Mouse (Mus musculus): Measurements from ENCODE around the gene Slc12a5. TPM values are rescaled to one million over a fixed set of nuclear protein-coding genes. Genes with fewer than 3 reads are reported as not detected.

The Slc12a5 gene
- polyA plus RNA-seq, 1 experiment from 2014 or later, result 0.63 TPM

DNA sequence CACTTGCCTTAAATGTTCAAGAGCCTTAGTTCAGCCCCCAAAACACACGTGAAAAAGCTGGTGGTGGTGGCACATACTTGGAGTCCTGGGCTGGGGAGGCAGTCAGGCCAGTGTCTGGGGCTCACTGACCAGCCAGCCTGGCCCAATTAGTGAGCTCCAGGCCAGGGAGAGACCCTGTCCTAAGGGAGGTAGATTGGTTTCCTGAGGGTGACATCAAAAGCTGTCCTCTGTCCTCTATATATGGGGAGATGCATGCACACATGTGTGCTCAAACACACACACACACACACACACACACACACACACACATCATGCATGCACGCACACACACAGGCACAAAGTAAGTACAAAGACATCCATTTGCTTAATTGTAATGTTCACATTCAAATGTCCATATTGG, 83.1 kb downstream of the Slc12a5 start:
- H3K27me3 ChIP-seq (replicated peaks), result peaks cover 32% of the 10 kb centered on the region
- ATAC-seq, result no peak
- H3K27ac ChIP-seq, result no peak overlapping the region
- no peaks in the 10 kb centered on the region for H3K9me3 ChIP-seq (replicated peaks)
- H3K4me2 ChIP-seq, result no peak overlapping the region
- peaks cover 6% of the 10 kb centered on the region; the same call in 1 of the 2 replicates for H3K4me1 ChIP-seq
- H3K36me3 ChIP-seq, result no peaks in the 10 kb centered on the region
- H3K4me3 ChIP-seq, result no peak overlapping the region
- H3K9ac ChIP-seq, result no peak overlapping the region
- WGBS (ENCODE audit: insufficient replicate concordance), result 51% methylated on average over 2 of the region's 2 CpGs

DNA sequence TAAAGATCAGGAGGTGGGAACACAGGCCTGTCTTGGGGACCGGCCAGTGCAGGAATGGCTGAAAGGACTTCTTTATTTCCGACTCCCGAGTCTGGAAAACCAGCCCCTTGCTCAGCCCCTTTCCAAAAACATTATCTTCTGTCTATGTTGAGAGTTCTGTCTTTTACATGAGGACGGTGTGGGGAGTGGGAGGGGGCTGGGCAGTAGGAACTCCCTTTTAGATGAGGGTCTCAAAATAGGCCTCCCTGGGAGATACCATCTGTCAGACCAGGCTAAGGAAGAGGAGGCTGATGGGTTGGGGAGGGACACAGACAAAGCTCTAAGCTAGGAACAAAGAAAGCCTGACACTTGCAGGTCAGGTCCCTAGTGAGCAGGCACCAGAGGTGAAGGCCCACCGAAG, 88.4 kb downstream of the Slc12a5 start:
- Histone ChIP-seq H3K27me3 (replicated peaks) (peaks cover 24% of the 10 kb centered on the region), H3K9ac (no peak overlapping the region), H3K4me3 (no peak overlapping the region), H3K4me2 (no peak overlapping the region), H3K27ac (no peak overlapping the region), H3K9me3 (replicated peaks) (0 out of 2 replicates have a peak, but pooled peaks cover 3% of the 10 kb centered on the region), H3K4me1 (no peaks in the 10 kb centered on the region), H3K36me3 (no peaks in the 10 kb centered on the region)
- WGBS (ENCODE audit: insufficient replicate concordance), result 60% methylated on average over 5 of the region's 5 CpGs
- ATAC-seq, result no peak

Other genes with a start within 250 kb of the Slc12a5 start
- not detected in 2 replicates for gene Spint5, start 245.5 kb upstream of the Slc12a5 start, polyA plus RNA-seq (2016; fragmentation: Nextera tagmentation; extraction: Ambion mirVana)
- gene Wfdc3, start 214.9 kb upstream of the Slc12a5 start, polyA plus RNA-seq (2016; fragmentation: Nextera tagmentation; extraction: Ambion mirVana), result 0.48 and 0.93 TPM in 2 replicates
- 56.9 and 61.0 TPM in 2 replicates for gene Dnttip1, start 214.8 kb upstream of the Slc12a5 start, polyA plus RNA-seq (2016; fragmentation: Nextera tagmentation; extraction: Ambion mirVana)
- gene Ube2c, start 190.9 kb upstream of the Slc12a5 start, polyA plus RNA-seq (2016; fragmentation: Nextera tagmentation; extraction: Ambion mirVana), result 669 and 687 TPM in 2 replicates
- gene Tnnc2, start 180.8 kb upstream of the Slc12a5 start, polyA plus RNA-seq (2016; fragmentation: Nextera tagmentation; extraction: Ambion mirVana), result 0.66 and 1.8 TPM in 2 replicates
- 5.5 TPM in 2 replicates for gene Snx21, start 175.0 kb upstream of the Slc12a5 start, polyA plus RNA-seq (2016; fragmentation: Nextera tagmentation; extraction: Ambion mirVana)
- gene Acot8, start 155.9 kb upstream of the Slc12a5 start, polyA plus RNA-seq (2016; fragmentation: Nextera tagmentation; extraction: Ambion mirVana), result 20.3 and 21.5 TPM in 2 replicates
- gene Zswim3, start 155.7 kb upstream of the Slc12a5 start, polyA plus RNA-seq (2016; fragmentation: Nextera tagmentation; extraction: Ambion mirVana), result 4.8 and 5.9 TPM in 2 replicates
- 8.9 and 9.1 TPM in 2 replicates for gene Zswim1, start 138.1 kb upstream of the Slc12a5 start, polyA plus RNA-seq (2016; fragmentation: Nextera tagmentation; extraction: Ambion mirVana)
- not detected in 2 replicates for gene Spata25, start 132.3 kb upstream of the Slc12a5 start, polyA plus RNA-seq (2016; fragmentation: Nextera tagmentation; extraction: Ambion mirVana)
- gene Ctsa, start 127.9 kb upstream of the Slc12a5 start, polyA plus RNA-seq (2016; fragmentation: Nextera tagmentation; extraction: Ambion mirVana), result 66.7 and 69.3 TPM in 2 replicates
- 2.1 and 2.2 TPM in 2 replicates for gene Neurl2, start 127.3 kb upstream of the Slc12a5 start, polyA plus RNA-seq (2016; fragmentation: Nextera tagmentation; extraction: Ambion mirVana)
- gene Pltp, start 103.1 kb upstream of the Slc12a5 start, polyA plus RNA-seq (2016; fragmentation: Nextera tagmentation; extraction: Ambion mirVana), result 8.4 and 8.7 TPM in 2 replicates
- 48.6 and 51.5 TPM in 2 replicates for gene Pcif1, start 81.5 kb upstream of the Slc12a5 start, polyA plus RNA-seq (2016; fragmentation: Nextera tagmentation; extraction: Ambion mirVana)
- gene Zfp335, start 49.0 kb upstream of the Slc12a5 start, polyA plus RNA-seq (2016; fragmentation: Nextera tagmentation; extraction: Ambion mirVana), result 10.5 and 11.2 TPM in 2 replicates
- gene Mmp9, start 20.0 kb upstream of the Slc12a5 start, polyA plus RNA-seq (2016; fragmentation: Nextera tagmentation; extraction: Ambion mirVana), result 1.9 TPM in 2 replicates
- 33.2 and 34.4 TPM in 2 replicates for gene Ncoa5, start 74.1 kb downstream of the Slc12a5 start, polyA plus RNA-seq (2016; fragmentation: Nextera tagmentation; extraction: Ambion mirVana)
- 3.2 and 3.9 TPM in 2 replicates for gene Cd40, start 94.8 kb downstream of the Slc12a5 start, polyA plus RNA-seq (2016; fragmentation: Nextera tagmentation; extraction: Ambion mirVana)
- not detected in 2 replicates for gene 1700025C18Rik, start 129.9 kb downstream of the Slc12a5 start, polyA plus RNA-seq (2016; fragmentation: Nextera tagmentation; extraction: Ambion mirVana)

Data from liver, embryonic 12.5 days (tissue).